In the genomic region with DNA sequence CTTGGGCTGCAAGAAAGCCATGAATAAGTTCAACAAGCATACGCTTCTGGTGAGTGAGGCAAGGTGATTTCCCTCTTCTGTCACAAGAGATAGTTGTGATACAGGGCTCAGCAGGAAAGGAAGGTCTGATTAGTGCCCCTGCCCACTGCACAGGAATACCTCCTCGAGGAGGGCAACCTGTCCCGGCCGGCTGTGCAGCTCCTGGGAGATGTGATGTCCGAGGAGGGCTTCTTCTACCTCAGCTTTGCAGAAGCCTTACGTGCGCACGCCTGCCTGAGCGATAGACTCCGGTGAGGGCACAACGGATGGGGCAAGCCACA, we compare ENCODE assay signal across 10 mouse cellular contexts. TPM values are rescaled to one million over a fixed set of nuclear protein-coding genes. Genes with fewer than 3 reads are reported as not detected.
DNase-seq lines count a peak whose midpoint lies in the region; ATAC-seq and TF ChIP-seq lines count a peak whose summit lies in the region.
"Had no signal": no experiment of that assay in that cellular context is flagged by ENCODE, and none has a peak within 500 bp of the region (broad histone marks: within the 10 kb centered on the region; RNA-seq: fewer than 3 reads in every experiment).

No protein-coding gene starts in this region.

- peaks cover 39% of the 10 kb centered on the region for H3K36me3 ChIP-seq in embryonic facial prominence, embryonic 15.5 days
- H3K36me3 ChIP-seq in intestine, embryonic 15.5 days: peaks cover 26% of the 10 kb centered on the region

- H3K9me3 ChIP-seq in embryonic facial prominence, embryonic 15.5 days (replicated peaks): no peaks in the 10 kb centered on the region
- no peaks in the 10 kb centered on the region for H3K9me3 ChIP-seq in intestine, embryonic 15.5 days

- peak overlapping the region; percentile 49; the same call in 1 of the 2 replicates for H3K4me3 ChIP-seq in layer of hippocampus, adult 2 months
- peak overlapping the region; percentile 34 for H3K4me3 ChIP-seq in embryonic facial prominence, embryonic 15.5 days (replicated peaks)
- peak overlapping the region; percentile 32 for H3K4me3 ChIP-seq in intestine, embryonic 15.5 days (replicated peaks)
- H3K4me3 ChIP-seq: myocyte had no signal

- 0 out of 2 replicates have a peak overlapping the region, but pooled peaks have one; percentile 4 for H3K9ac ChIP-seq in embryonic facial prominence, embryonic 15.5 days
- peak overlapping the region; percentile 45 for H3K9ac ChIP-seq in intestine, embryonic 15.5 days

- no peak for TF ChIP-seq CTCF in layer of hippocampus, adult 2 months (conservative IDR thresholded peaks at IDR 0.05)

- 25% methylated on average over 11 of the region's 11 CpGs for WGBS in embryonic facial prominence, embryonic 15.5 days
- 25% methylated on average over 11 of the region's 11 CpGs for WGBS in intestine, embryonic 15.5 days

- no peak overlapping the region for H3K27ac ChIP-seq in layer of hippocampus, adult 2 months
- H3K27ac ChIP-seq in embryonic facial prominence, embryonic 15.5 days (replicated peaks): no peak overlapping the region
- no peak overlapping the region for H3K27ac ChIP-seq in intestine, embryonic 15.5 days

- H3K4me2 ChIP-seq in embryonic facial prominence, embryonic 15.5 days (replicated peaks): peak overlapping the region; percentile 58
- peak overlapping the region; percentile 82 for H3K4me2 ChIP-seq in intestine, embryonic 15.5 days (replicated peaks)

- H3K27me3 ChIP-seq in embryonic facial prominence, embryonic 15.5 days: peaks cover 37% of the 10 kb centered on the region
- H3K27me3 ChIP-seq in intestine, embryonic 15.5 days (replicated peaks): peaks cover 19% of the 10 kb centered on the region; the same call in 1 of the 2 replicates

- ATAC-seq in embryonic facial prominence, embryonic 15.5 days (ENCODE audit: insufficient number of reproducible peaks, low FRiP score, low TSS enrichment, low read depth): no peak
- ATAC-seq in intestine, embryonic 15.5 days: no peak
- 0 out of 2 replicates have a peak, but pooled peaks have one; percentile 3 for ATAC-seq in monocyte, adult 5-6 weeks (replicated peaks; ENCODE audit: insufficient number of reproducible peaks, low FRiP score, low TSS enrichment, poor library complexity, severe bottlenecking)

- no peak for DNase-seq in layer of hippocampus, adult 2 months (ENCODE audit: low spot score in 2 of 2)
- no peak for DNase-seq in layer of hippocampus, adult 9-11 months
- no peak for DNase-seq in layer of hippocampus, adult 11-12 months (ENCODE audit: low spot score)
- DNase-seq in embryo, embryonic 11 days: no peak
- no peak for DNase-seq in spleen, postnatal 36 days (ENCODE audit: low spot score in 2 of 2)
- DNase-seq: kidney, adult 11 months had no signal

- H3K4me1 ChIP-seq in embryonic facial prominence, embryonic 15.5 days: peaks cover 15% of the 10 kb centered on the region
- peaks cover 14% of the 10 kb centered on the region for H3K4me1 ChIP-seq in intestine, embryonic 15.5 days (replicated peaks)

RNA-seq across cellular contexts. Expression of a gene that starts 9.7 kb away (rescaled TPM):
- 10 to 100 TPM; 76.7 to 84.3 TPM for total RNA-seq in layer of hippocampus, adult 2 months (2021)
- 124 and 127 TPM in 2 replicates for polyA plus RNA-seq in embryonic facial prominence, embryonic 15.5 days (2015; fragmentation: Nextera tagmentation; extraction: Ambion mirVana)
- 112 and 116 TPM in 2 replicates for polyA plus RNA-seq in intestine, embryonic 15.5 days (2015; fragmentation: Nextera tagmentation; extraction: Ambion mirVana)
- total RNA-seq in monocyte, adult 5-6 weeks (2017): 11.6 to 33.0 TPM (median 13.0 TPM) in 3 replicates

RNA-seq across cellular contexts. Expression of a gene that starts 9.7 kb away (rescaled TPM):
- total RNA-seq in layer of hippocampus, adult 2 months (2021): 10 to 100 TPM; 69.0 to 81.3 TPM
- polyA plus RNA-seq in embryonic facial prominence, embryonic 15.5 days (2015; fragmentation: Nextera tagmentation; extraction: Ambion mirVana): 86.6 and 89.3 TPM in 2 replicates
- 71.0 and 71.3 TPM in 2 replicates for polyA plus RNA-seq in intestine, embryonic 15.5 days (2015; fragmentation: Nextera tagmentation; extraction: Ambion mirVana)
- total RNA-seq in monocyte, adult 5-6 weeks (2017): 33.8 to 69.8 TPM (median 57.7 TPM) in 3 replicates

RNA-seq across cellular contexts. Expression of a gene that starts 17.8 kb away (rescaled TPM):
- 10 to 100 TPM; 33.1 to 36.3 TPM for total RNA-seq in layer of hippocampus, adult 2 months (2021)
- polyA plus RNA-seq in embryonic facial prominence, embryonic 15.5 days (2015; fragmentation: Nextera tagmentation; extraction: Ambion mirVana): 30.4 and 37.3 TPM in 2 replicates
- 25.9 and 29.0 TPM in 2 replicates for polyA plus RNA-seq in intestine, embryonic 15.5 days (2015; fragmentation: Nextera tagmentation; extraction: Ambion mirVana)
- total RNA-seq in monocyte, adult 5-6 weeks (2017): 68.9 to 89.5 TPM (median 71.5 TPM) in 3 replicates

RNA-seq across cellular contexts. Expression of a gene that starts 22.7 kb away (rescaled TPM):
- total RNA-seq in layer of hippocampus, adult 2 months (2021): 10 to 100 TPM; 27.0 to 30.0 TPM
- polyA plus RNA-seq in embryonic facial prominence, embryonic 15.5 days (2015; fragmentation: Nextera tagmentation; extraction: Ambion mirVana): 12.4 and 14.7 TPM in 2 replicates
- polyA plus RNA-seq in intestine, embryonic 15.5 days (2015; fragmentation: Nextera tagmentation; extraction: Ambion mirVana): 6.2 and 6.6 TPM in 2 replicates
- 1.1 to 2.8 TPM (median 2.8 TPM) in 3 replicates for total RNA-seq in monocyte, adult 5-6 weeks (2017)

RNA-seq across cellular contexts. Expression of a gene that starts 22.9 kb away (rescaled TPM):
- total RNA-seq in layer of hippocampus, adult 2 months (2021): 1 to 10 TPM; 2.6 to 3.3 TPM
- 0.88 and 1.6 TPM in 2 replicates for polyA plus RNA-seq in embryonic facial prominence, embryonic 15.5 days (2015; fragmentation: Nextera tagmentation; extraction: Ambion mirVana)
- polyA plus RNA-seq in intestine, embryonic 15.5 days (2015; fragmentation: Nextera tagmentation; extraction: Ambion mirVana): 0.78 and 1.5 TPM in 2 replicates
- total RNA-seq in monocyte, adult 5-6 weeks (2017): 1.1 to 5.2 TPM (median 3.7 TPM) in 3 replicates
